Mouse (Mus musculus): ENCODE measurements around the gene Hist1h1a.

DNA sequence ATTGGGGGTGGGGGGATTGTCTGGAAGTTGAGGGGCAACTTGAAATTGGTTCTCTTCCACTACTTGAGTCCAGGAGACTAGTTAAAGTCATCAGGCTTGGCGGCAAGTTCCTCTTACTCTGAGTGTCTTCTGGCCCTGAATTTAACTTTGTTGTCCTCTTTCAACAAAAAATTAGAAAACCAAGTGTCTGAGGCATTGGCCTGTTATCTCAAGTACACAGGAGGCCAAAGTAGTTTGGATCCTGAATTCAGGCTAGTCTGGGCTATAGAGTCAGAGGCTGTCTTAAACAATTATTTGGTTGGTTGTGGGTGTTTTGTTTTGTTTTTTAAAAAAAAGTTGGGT lies 1.7 kb downstream of the Hist1h1a start:
- no peak for TF ChIP-seq CTCF (IDR thresholded peaks at IDR 0.05; ENCODE audit: insufficient read depth, low read depth, low read length)
- no peak for TF ChIP-seq POLR2A (IDR thresholded peaks at IDR 0.05; ENCODE audit: insufficient read depth, low read depth, low read length)

Data from olfactory bulb, adult 2 months (tissue).